In genomic region chr2:165238416-165239145, GRCm38 (mm10) we compare ENCODE assay signal across 19 mouse cellular contexts. TPM values are rescaled to one million over a fixed set of nuclear protein-coding genes. Genes with fewer than 3 reads are reported as not detected.
A peak's percentile ranks its signal among the peaks of the same experiment; 100 is the strongest.
DNase-seq lines count a peak whose midpoint lies in the region; ATAC-seq lines count a peak whose summit lies in the region.
"Had no signal": no experiment of that assay in that cellular context is flagged by ENCODE, and none has a peak within 500 bp of the region (broad histone marks: within the 10 kb centered on the region; RNA-seq: fewer than 3 reads in every experiment).

No protein-coding gene starts in this region.

- no peak overlapping the region for H3K4me2 ChIP-seq in forebrain, embryonic 14.5 days (ENCODE audit: low read length)
- no peak overlapping the region for H3K4me2 ChIP-seq in forebrain, embryonic 16.5 days (ENCODE audit: low read length)
- H3K4me2 ChIP-seq in midbrain, embryonic 11.5 days = no peak overlapping the region

- no peak overlapping the region for H3K27ac ChIP-seq in forebrain, embryonic 14.5 days (ENCODE audit: low read depth, low read length)
- H3K27ac ChIP-seq in forebrain, embryonic 16.5 days (ENCODE audit: low read length) = no peak overlapping the region
- H3K27ac ChIP-seq in midbrain, embryonic 10.5 days (replicated peaks) = peak overlapping the region; percentile 67
- H3K27ac ChIP-seq in midbrain, embryonic 11.5 days (ENCODE audit: low read depth, low read length) = no peak overlapping the region

- no peak overlapping the region for H3K4me3 ChIP-seq in forebrain, embryonic 14.5 days (ENCODE audit: low read depth, low read length)
- H3K4me3 ChIP-seq in forebrain, embryonic 16.5 days (replicated peaks; ENCODE audit: low read length) = no peak overlapping the region
- H3K4me3 ChIP-seq in midbrain, embryonic 10.5 days = peak overlapping the region; percentile 7; the same call in 1 of the 2 replicates
- no peak overlapping the region for H3K4me3 ChIP-seq in midbrain, embryonic 11.5 days (ENCODE audit: low read depth, low read length)

- H3K9me3 ChIP-seq in forebrain, embryonic 14.5 days (replicated peaks; ENCODE audit: control insufficient read depth, low read length) = no peaks in the 10 kb centered on the region
- H3K9me3 ChIP-seq in forebrain, embryonic 16.5 days (ENCODE audit: control insufficient read depth, low read length) = no peaks in the 10 kb centered on the region
- H3K9me3 ChIP-seq in midbrain, embryonic 10.5 days (replicated peaks) = no peaks in the 10 kb centered on the region
- H3K9me3 ChIP-seq in midbrain, embryonic 11.5 days (ENCODE audit: control insufficient read depth, low read length) = no peaks in the 10 kb centered on the region

- ATAC-seq in forebrain, embryonic 14.5 days = no peak
- ATAC-seq in forebrain, embryonic 16.5 days = no peak
- ATAC-seq in midbrain, embryonic 11.5 days (ENCODE audit: low FRiP score) = no peak
- ATAC-seq: activated CD4-positive, CD25-positive, alpha-beta regulatory T cell, adult 4 months; forebrain, postnatal 0 days; intestine, postnatal 0 days had no signal

- H3K27me3 ChIP-seq in forebrain, embryonic 14.5 days (replicated peaks; ENCODE audit: control insufficient read depth, insufficient read depth, low read length) = peaks cover 47% of the 10 kb centered on the region
- peaks cover 43% of the 10 kb centered on the region for H3K27me3 ChIP-seq in forebrain, embryonic 16.5 days (replicated peaks; ENCODE audit: control insufficient read depth, insufficient read depth, low read length)
- H3K27me3 ChIP-seq in midbrain, embryonic 10.5 days (ENCODE audit: low read depth, poor library complexity, severe bottlenecking) = peaks cover 100% of the 10 kb centered on the region
- H3K27me3 ChIP-seq in midbrain, embryonic 11.5 days (ENCODE audit: control insufficient read depth, insufficient read depth, low read length) = peaks cover 71% of the 10 kb centered on the region

- WGBS in forebrain, embryonic 14.5 days = 4% methylated on average over 12 of the region's 12 CpGs
- 2% methylated on average over 12 of the region's 12 CpGs for WGBS in forebrain, embryonic 16.5 days
- 6% methylated on average over 12 of the region's 12 CpGs for WGBS in midbrain, embryonic 10.5 days
- 5% methylated on average over 12 of the region's 12 CpGs for WGBS in midbrain, embryonic 11.5 days

- peaks cover 19% of the 10 kb centered on the region; the same call in 1 of the 2 replicates for H3K4me1 ChIP-seq in forebrain, embryonic 14.5 days (ENCODE audit: control insufficient read depth, insufficient read depth, low read length)
- peaks cover 40% of the 10 kb centered on the region for H3K4me1 ChIP-seq in forebrain, embryonic 16.5 days (replicated peaks; ENCODE audit: control insufficient read depth, insufficient read depth, low read length)
- H3K4me1 ChIP-seq in midbrain, embryonic 10.5 days = peaks cover 57% of the 10 kb centered on the region
- H3K4me1 ChIP-seq in midbrain, embryonic 11.5 days (ENCODE audit: control insufficient read depth, insufficient read depth, low read length) = peaks cover 24% of the 10 kb centered on the region

- H3K36me3 ChIP-seq in forebrain, embryonic 14.5 days (ENCODE audit: control insufficient read depth, insufficient read depth, low read length) = no peaks in the 10 kb centered on the region
- H3K36me3 ChIP-seq in forebrain, embryonic 16.5 days (ENCODE audit: control insufficient read depth, insufficient read depth) = no peaks in the 10 kb centered on the region
- no peaks in the 10 kb centered on the region for H3K36me3 ChIP-seq in midbrain, embryonic 10.5 days
- no peaks in the 10 kb centered on the region for H3K36me3 ChIP-seq in midbrain, embryonic 11.5 days (ENCODE audit: control insufficient read depth, insufficient read depth, low read length)

- DNase-seq in adrenal gland, adult (ENCODE audit: inconsistent age in 2 of 2, low spot score in 1 of 2) = peak; percentile 26 to 62
- DNase-seq in adrenal gland, postnatal 4 days (ENCODE audit: low spot score in 2 of 2) = no peak
- DNase-seq in forebrain, embryonic 14.5 days (ENCODE audit: low spot score) = peak; percentile 48
- DNase-seq in midbrain, embryonic 10.5 days (ENCODE audit: low spot score) = peak; percentile 50
- no peak for DNase-seq in midbrain, embryonic 11.5 days (ENCODE audit: low spot score, missing footprints)
- peak; percentile 27 for DNase-seq in urinary bladder, postnatal 25 days (ENCODE audit: low spot score)
- no peak for DNase-seq in urinary bladder, postnatal 4 days (ENCODE audit: low spot score in 2 of 2)
- DNase-seq: cerebellum, adult 11-12 months; forebrain, postnatal 0 days; gastrocnemius, postnatal 36 days; layer of hippocampus, postnatal 36 days; lung, postnatal 14 days; thymus, adult 18-20 months; thymus, postnatal 36 days had no signal

- H3K9ac ChIP-seq in forebrain, embryonic 14.5 days (ENCODE audit: low read length) = no peak overlapping the region
- H3K9ac ChIP-seq in forebrain, embryonic 16.5 days (replicated peaks; ENCODE audit: low read depth, low read length) = no peak overlapping the region
- H3K9ac ChIP-seq in midbrain, embryonic 11.5 days (ENCODE audit: low read length) = no peak overlapping the region
- H3K9ac ChIP-seq: forebrain, postnatal 0 days had no signal

RNA-seq across cellular contexts. Expression of gene Cdh22, which starts 3.9 kb away (rescaled TPM):
- 1 to 10 TPM; 1.4 to 1.7 TPM for total RNA-seq in adrenal gland, postnatal 4 days (2021)
- 4.8 and 4.9 TPM in 2 replicates for polyA plus RNA-seq in forebrain, embryonic 14.5 days (2014; fragmentation: Nextera tagmentation; extraction: Ambion mirVana)
- polyA plus RNA-seq in forebrain, embryonic 16.5 days (2015; fragmentation: Nextera tagmentation; extraction: Ambion mirVana) = 3.7 and 5.6 TPM in 2 replicates
- polyA plus RNA-seq in midbrain, embryonic 10.5 days (2016; fragmentation: Nextera tagmentation; extraction: Ambion mirVana) = 3.9 and 7.1 TPM in 2 replicates
- 4.8 and 6.4 TPM in 2 replicates for polyA plus RNA-seq in midbrain, embryonic 11.5 days (2014; fragmentation: Nextera tagmentation; extraction: Ambion mirVana)
- total RNA-seq: liver, adult 2 months had no signal
- polyA plus RNA-seq: activated CD4-positive, CD25-positive, alpha-beta regulatory T cell, adult 4 months; liver, adult 2 months; liver, embryonic 16.5 days had no signal

RNA-seq across cellular contexts. Expression of gene Slc35c2, which starts 49.1 kb away (rescaled TPM):
- 10 to 100 TPM; 48.2 to 48.7 TPM for total RNA-seq in adrenal gland, postnatal 4 days (2021)
- 54.7 and 56.4 TPM in 2 replicates for polyA plus RNA-seq in forebrain, embryonic 14.5 days (2014; fragmentation: Nextera tagmentation; extraction: Ambion mirVana)
- polyA plus RNA-seq in forebrain, embryonic 16.5 days (2015; fragmentation: Nextera tagmentation; extraction: Ambion mirVana) = 60.3 and 62.4 TPM in 2 replicates
- polyA plus RNA-seq in midbrain, embryonic 10.5 days (2016; fragmentation: Nextera tagmentation; extraction: Ambion mirVana) = 72.8 and 73.0 TPM in 2 replicates
- 49.5 and 49.7 TPM in 2 replicates for polyA plus RNA-seq in midbrain, embryonic 11.5 days (2014; fragmentation: Nextera tagmentation; extraction: Ambion mirVana)

Comparison
In these comparisons a context has a peak if more than half of its experiments do, and no peak if none do; other contexts are left out.
1. DNase-seq: peak in adrenal gland, adult (2 of 2), forebrain, embryonic 14.5 days (single experiment), midbrain, embryonic 10.5 days (single experiment) and urinary bladder, postnatal 25 days (single experiment); none in adrenal gland, postnatal 4 days (0 of 2), midbrain, embryonic 11.5 days (single experiment) and urinary bladder, postnatal 4 days (0 of 2).